Mouse (Mus musculus): ENCODE results near the gene 2310011J03Rik.

DNA sequence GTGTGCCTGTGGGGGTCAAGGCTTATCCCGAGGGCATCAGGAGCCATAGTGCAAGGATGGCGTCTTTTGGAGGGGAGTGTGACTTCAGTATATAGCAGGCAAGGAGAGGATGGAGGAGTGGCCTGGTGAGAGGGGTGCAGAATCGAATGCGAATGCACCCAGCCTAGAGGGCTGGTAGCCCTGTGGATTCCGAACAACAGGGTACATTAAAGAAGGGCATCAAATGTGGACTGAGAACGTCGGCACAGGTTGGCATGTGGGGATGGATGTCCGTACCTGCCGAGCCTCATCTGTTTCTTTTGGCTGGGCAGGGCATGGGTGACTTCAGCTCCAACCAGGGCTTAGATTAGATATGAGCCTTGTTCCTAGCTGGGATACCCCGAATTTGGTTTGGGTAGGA is 20.5 kb downstream of the 2310011J03Rik start:
- TF ChIP-seq CTCF (IDR thresholded peaks at IDR 0.05) (no peak), POLR2A (IDR thresholded peaks at IDR 0.05; ENCODE audit: insufficient read depth, low read depth, low read length) (no peak)
